Mouse (Mus musculus): ENCODE measurements around the gene Sox5. TPM values are rescaled to one million over a fixed set of nuclear protein-coding genes. Genes with fewer than 3 reads are reported as not detected.
"Not testable (repeated sequence)": the region's sequence is repeated elsewhere in the genome, so short reads cannot be mapped to it uniquely, and the experiment has no call there.

Sox5 gene
- polyA plus RNA-seq, 1 experiment from 2014 or later: 34.3 TPM

DNA sequence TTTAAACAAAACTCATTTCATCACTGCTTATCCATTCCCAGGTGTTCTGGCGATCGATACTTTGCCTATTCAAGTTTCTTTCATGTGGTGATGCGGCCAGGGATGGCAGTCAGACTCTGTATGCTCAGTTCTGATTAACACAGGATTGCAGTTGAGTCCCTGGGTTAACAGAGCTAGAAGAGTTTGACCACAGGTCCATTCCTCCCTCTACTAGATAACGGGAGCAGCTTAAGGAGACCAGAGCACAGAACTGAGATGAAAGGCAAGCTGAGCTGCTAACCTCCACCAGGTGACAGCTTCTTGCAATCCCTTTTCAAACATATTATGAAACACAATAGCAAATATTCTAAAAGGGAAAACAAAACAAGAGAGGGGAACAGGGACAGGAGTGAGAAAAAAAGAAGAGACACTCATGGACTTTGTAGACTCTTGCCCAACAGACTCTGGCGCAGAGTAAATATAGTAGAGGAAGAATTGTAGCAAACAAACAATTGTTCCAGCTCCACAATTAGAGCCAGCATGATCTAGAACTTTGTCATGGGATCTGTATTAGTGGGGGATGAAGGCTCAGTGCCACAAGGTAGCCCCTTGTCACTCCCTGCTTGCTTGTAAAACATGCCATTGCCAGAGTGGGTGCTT lies 580.3 kb downstream of the Sox5 start:
- no peaks in the 10 kb centered on the region for H3K27me3 ChIP-seq (ENCODE audit: control insufficient read depth, insufficient read depth, low read length)
- H3K4me3 ChIP-seq (ENCODE audit: low read depth, low read length): no peak overlapping the region
- H3K9ac ChIP-seq (ENCODE audit: low read length): no peak overlapping the region
- 94% methylated on average over 5 of the region's 5 CpGs for WGBS
- no peaks in the 10 kb centered on the region for H3K9me3 ChIP-seq (ENCODE audit: control insufficient read depth, low read length)
- DNase-seq (ENCODE audit: low spot score) (no peak), ATAC-seq (ENCODE audit: insufficient read depth, low FRiP score, low TSS enrichment) (no peak)
- H3K4me2 ChIP-seq (ENCODE audit: low read depth): no peak overlapping the region
- H3K27ac ChIP-seq (ENCODE audit: low read depth, low read length): no peak overlapping the region
- no peaks in the 10 kb centered on the region for H3K36me3 ChIP-seq (ENCODE audit: control insufficient read depth, insufficient read depth, low read length)
- peaks cover 9% of the 10 kb centered on the region for H3K4me1 ChIP-seq (ENCODE audit: control insufficient read depth, insufficient read depth, low read length)

DNA sequence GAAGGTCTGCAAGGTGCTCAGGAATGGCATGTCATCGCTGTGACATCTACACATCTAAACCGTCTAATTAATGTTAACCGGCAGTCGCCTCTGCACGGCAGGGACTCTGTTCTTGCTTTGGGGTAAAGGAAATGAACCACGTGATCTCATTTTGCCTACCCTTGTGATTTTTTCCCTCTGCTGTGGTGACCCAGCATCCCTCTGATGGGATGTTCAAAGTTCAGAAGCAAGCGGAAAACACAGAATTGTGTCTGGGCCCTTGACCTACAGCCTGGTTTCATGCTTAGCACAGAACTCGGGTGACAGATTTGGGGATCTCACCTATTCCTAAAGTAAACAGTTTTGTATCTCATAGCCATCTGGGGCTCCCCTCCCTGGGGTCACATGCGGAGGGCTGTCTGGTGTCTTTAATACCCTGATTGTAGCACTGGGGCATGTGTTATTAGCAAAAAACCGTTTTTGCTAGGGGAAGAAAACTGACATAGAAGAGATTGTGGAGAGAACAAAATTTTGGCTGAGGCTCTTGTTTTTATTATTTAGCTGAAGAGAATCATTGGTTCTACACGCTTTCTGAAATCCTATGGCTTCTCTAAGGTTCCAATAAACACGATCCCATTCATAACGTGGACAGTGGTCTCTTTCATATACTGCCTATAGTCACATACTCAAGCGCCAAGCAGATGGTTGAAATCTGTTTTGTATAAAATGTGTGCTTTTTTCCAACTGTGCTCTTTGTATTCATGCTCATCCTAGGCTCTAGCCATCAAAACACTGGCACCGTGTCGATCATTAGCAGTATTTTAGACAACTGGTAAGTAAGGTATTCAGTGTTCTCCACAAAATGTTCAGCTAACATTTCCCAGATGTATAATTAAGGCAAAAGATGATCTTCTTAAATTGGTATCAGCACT lies 584.3 kb downstream of the Sox5 start:
- no peak overlapping the region for H3K27ac ChIP-seq (ENCODE audit: low read depth, low read length)
- no peaks in the 10 kb centered on the region for H3K36me3 ChIP-seq (ENCODE audit: control insufficient read depth, insufficient read depth, low read length)
- ATAC-seq (ENCODE audit: insufficient read depth, low FRiP score, low TSS enrichment) (no peak), DNase-seq (ENCODE audit: low spot score) (no peak)
- WGBS: 69% methylated on average over 16 of the region's 16 CpGs
- H3K4me1 ChIP-seq (ENCODE audit: control insufficient read depth, insufficient read depth, low read length): peaks cover 5% of the 10 kb centered on the region; the same call in 1 of the 2 replicates
- no peak overlapping the region for H3K4me3 ChIP-seq (ENCODE audit: low read depth, low read length)
- H3K9me3 ChIP-seq (ENCODE audit: control insufficient read depth, low read length): no peaks in the 10 kb centered on the region
- H3K27me3 ChIP-seq (ENCODE audit: control insufficient read depth, insufficient read depth, low read length): no peaks in the 10 kb centered on the region
- no peak overlapping the region for H3K9ac ChIP-seq (ENCODE audit: low read length)
- no peak overlapping the region for H3K4me2 ChIP-seq (ENCODE audit: low read depth)

DNA sequence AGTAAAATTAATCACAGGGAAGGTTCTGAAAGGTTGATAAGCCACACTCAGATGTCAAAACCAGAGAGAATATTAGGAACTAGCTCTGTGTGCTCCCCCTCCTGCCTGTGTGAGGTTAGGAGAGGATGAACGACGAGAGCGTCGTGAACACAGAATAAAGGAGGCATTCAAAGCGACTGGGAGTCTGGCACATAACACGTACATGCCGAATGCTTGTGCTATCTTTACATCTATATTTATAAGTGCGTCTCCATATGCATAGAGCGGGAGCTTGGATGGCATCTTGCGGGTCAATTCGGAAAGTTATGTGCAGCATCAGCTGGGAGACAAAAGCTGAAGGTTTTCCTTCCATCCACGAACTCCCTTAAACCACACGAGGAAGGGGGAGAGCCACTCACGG lies 585.8 kb downstream of the Sox5 start:
- H3K9ac ChIP-seq (ENCODE audit: low read length): no peak overlapping the region
- H3K4me2 ChIP-seq (ENCODE audit: low read depth): no peak overlapping the region
- 78% methylated on average over 14 of the region's 14 CpGs for WGBS
- peaks cover 3% of the 10 kb centered on the region; the same call in 1 of the 2 replicates for H3K9me3 ChIP-seq (ENCODE audit: control insufficient read depth, low read length)
- no peaks in the 10 kb centered on the region for H3K27me3 ChIP-seq (ENCODE audit: control insufficient read depth, insufficient read depth, low read length)
- H3K27ac ChIP-seq (ENCODE audit: low read depth, low read length): no peak overlapping the region
- DNase-seq (ENCODE audit: low spot score): no peak
- no peak overlapping the region for H3K4me3 ChIP-seq (ENCODE audit: low read depth, low read length)
- ATAC-seq (ENCODE audit: insufficient read depth, low FRiP score, low TSS enrichment): no peak
- H3K4me1 ChIP-seq (ENCODE audit: control insufficient read depth, insufficient read depth, low read length): peaks cover 5% of the 10 kb centered on the region; the same call in 1 of the 2 replicates
- H3K36me3 ChIP-seq (ENCODE audit: control insufficient read depth, insufficient read depth, low read length): no peaks in the 10 kb centered on the region

DNA sequence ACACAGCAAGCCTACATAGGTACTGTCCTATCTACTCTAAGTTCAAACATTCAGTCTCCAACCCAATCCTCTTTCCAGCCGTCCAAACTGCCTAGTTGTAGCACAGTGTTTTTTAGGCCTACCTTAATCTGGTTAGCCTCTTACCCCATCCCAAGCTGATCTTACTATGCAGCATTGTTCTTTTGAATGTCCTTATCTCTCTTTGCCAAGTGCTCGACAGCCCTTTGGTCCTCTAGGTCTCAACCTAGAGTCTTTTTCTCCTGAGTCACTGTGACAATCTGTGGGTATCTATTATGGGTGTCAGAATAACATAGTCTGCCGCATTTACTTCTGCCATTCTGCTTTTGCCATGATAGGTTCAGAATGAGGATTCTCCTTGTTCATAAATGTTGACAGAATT lies 598.7 kb downstream of the Sox5 start:
- DNase-seq (ENCODE audit: low spot score) (no peak), ATAC-seq (ENCODE audit: insufficient read depth, low FRiP score, low TSS enrichment) (no peak)
- Histone ChIP-seq H3K4me1 (ENCODE audit: control insufficient read depth, insufficient read depth, low read length) (peaks cover 3% of the 10 kb centered on the region; the same call in 1 of the 2 replicates), H3K27ac (ENCODE audit: low read depth, low read length) (no peak overlapping the region), H3K36me3 (ENCODE audit: control insufficient read depth, insufficient read depth, low read length) (no peaks in the 10 kb centered on the region), H3K27me3 (ENCODE audit: control insufficient read depth, insufficient read depth, low read length) (no peaks in the 10 kb centered on the region), H3K4me3 (ENCODE audit: low read depth, low read length) (no peak overlapping the region), H3K9me3 (ENCODE audit: control insufficient read depth, low read length) (no peaks in the 10 kb centered on the region), H3K9ac (ENCODE audit: low read length) (no peak overlapping the region), H3K4me2 (ENCODE audit: low read depth) (no peak overlapping the region)
- WGBS: 94% methylated on average over 3 of the region's 3 CpGs

DNA sequence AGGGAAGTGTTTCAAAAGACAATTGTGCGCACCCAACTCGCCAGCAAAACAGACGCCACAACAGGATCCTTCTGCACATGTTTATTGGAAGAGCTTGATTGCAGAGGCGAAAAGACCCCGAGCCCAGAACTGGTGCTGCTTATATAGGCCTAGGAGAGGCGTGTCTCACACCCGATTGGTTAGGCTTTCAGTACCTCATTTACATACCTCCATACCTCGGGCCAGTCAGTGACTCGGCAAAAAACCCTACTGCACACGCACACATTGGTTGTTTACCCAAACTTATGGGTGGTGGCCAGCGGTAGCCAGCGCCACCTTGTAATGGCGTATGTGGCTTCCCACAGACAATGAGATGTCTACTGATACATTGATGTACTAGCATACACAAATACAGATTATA lies 599.3 kb downstream of the Sox5 start:
- H3K9ac ChIP-seq (ENCODE audit: low read length); H3K4me2 ChIP-seq (ENCODE audit: low read depth); H3K4me1 ChIP-seq (ENCODE audit: control insufficient read depth, insufficient read depth, low read length); H3K27me3 ChIP-seq (ENCODE audit: control insufficient read depth, insufficient read depth, low read length); H3K9me3 ChIP-seq (ENCODE audit: control insufficient read depth, low read length); H3K4me3 ChIP-seq (ENCODE audit: low read depth, low read length); H3K27ac ChIP-seq (ENCODE audit: low read depth, low read length); H3K36me3 ChIP-seq (ENCODE audit: control insufficient read depth, insufficient read depth, low read length); ATAC-seq (ENCODE audit: insufficient read depth, low FRiP score, low TSS enrichment); DNase-seq (ENCODE audit: low spot score): not testable (repeated sequence)
- WGBS: 95% methylated on average over 13 of the region's 13 CpGs

DNA sequence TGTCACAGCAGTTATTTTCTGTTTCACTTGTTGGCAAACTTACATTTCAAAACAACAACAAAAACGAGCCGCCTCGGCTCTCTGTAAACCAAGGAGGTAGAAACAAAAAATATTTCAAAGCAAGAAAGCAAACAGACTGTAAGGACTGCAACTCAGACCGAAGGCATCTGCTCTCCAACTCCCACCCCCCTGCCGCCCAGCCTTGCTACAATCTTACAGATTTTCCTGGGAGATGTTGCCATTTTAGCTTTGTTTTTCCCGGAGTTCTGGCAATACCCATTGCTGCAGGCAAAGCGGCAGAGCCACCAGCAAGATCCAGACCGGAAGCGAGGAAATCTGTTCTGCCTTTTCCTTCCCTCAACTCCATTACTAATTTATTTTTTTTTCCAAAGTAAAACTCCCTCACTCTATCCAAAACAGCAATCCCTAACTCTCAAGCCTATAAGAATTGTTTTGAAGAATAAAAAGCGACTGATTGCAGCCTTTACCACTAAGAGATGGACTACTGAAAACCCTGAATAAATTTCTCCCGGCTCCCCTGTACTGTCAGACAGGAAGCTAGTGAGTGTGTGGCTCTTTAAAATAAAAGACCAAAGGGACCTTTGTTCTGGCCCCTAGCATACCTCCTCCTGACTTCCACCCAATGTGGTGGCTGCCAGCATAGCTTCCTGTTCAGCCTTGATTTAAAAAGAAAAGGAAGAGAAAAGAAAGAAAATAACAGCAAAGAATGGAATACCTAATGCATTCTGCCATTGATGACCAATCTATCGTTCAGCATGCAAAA lies 600.5 kb downstream of the Sox5 start:
- ATAC-seq (ENCODE audit: insufficient read depth, low FRiP score, low TSS enrichment) (no peak), DNase-seq (ENCODE audit: low spot score) (no peak)
- Histone ChIP-seq H3K9ac (ENCODE audit: low read length) (no peak overlapping the region), H3K4me3 (ENCODE audit: low read depth, low read length) (no peak overlapping the region), H3K27me3 (ENCODE audit: control insufficient read depth, insufficient read depth, low read length) (no peaks in the 10 kb centered on the region), H3K36me3 (ENCODE audit: control insufficient read depth, insufficient read depth, low read length) (no peaks in the 10 kb centered on the region), H3K9me3 (ENCODE audit: control insufficient read depth, low read length) (no peaks in the 10 kb centered on the region), H3K4me2 (ENCODE audit: low read depth) (no peak overlapping the region), H3K4me1 (ENCODE audit: control insufficient read depth, insufficient read depth, low read length) (peaks cover 3% of the 10 kb centered on the region; the same call in 1 of the 2 replicates), H3K27ac (ENCODE audit: low read depth, low read length) (0 out of 2 replicates have a peak overlapping the region, but pooled peaks have one; percentile 4)
- 51% methylated on average over 12 of the region's 12 CpGs for WGBS

DNA sequence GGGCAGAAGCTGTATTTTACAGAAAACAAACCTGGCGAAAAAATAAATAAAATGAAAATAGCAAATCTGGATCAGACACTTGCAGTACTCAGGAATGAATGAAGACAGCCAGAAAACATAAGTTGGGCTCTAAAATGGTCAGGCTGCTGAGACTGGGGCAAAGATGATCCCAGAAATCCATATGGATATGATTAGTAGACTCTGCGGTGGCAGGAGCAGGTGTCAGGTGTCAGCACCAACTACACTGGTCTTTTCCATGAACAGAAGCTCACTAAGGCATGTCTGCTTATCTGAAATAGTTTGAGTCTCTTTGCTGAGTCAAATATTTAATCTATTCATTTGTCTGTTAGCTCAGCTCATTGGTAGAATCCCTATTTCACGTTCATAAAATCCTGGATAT lies 602.7 kb downstream of the Sox5 start:
- 73% methylated on average over 3 of the region's 3 CpGs for WGBS
- H3K9ac ChIP-seq (ENCODE audit: low read length): no peak overlapping the region

DNA sequence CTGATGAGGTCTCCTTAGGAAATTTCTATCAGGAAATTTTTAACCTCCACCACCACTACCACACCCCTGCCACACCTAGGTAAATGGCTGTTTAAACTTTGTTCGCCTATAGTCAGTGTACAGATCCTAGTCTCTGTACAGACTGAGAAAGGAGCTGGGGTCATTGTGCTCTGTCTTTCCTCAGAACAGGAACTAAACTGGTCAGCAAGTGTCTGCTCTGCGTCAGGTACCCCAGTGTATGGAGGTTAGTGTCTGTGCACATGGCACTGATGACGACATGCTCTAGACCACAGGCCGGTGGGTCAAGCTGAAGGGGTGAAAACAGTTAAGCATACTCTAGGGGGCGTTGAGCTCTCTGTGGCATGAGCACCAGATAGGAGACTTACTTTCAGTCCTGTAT lies 605.1 kb downstream of the Sox5 start:
- Histone ChIP-seq H3K4me1 (ENCODE audit: control insufficient read depth, insufficient read depth, low read length) (peaks cover 7% of the 10 kb centered on the region; the same call in 1 of the 2 replicates), H3K27ac (ENCODE audit: low read depth, low read length) (no peak overlapping the region), H3K9ac (ENCODE audit: low read length) (no peak overlapping the region), H3K4me3 (ENCODE audit: low read depth, low read length) (no peak overlapping the region), H3K4me2 (ENCODE audit: low read depth) (no peak overlapping the region), H3K27me3 (ENCODE audit: control insufficient read depth, insufficient read depth, low read length) (no peaks in the 10 kb centered on the region), H3K36me3 (ENCODE audit: control insufficient read depth, insufficient read depth, low read length) (no peaks in the 10 kb centered on the region), H3K9me3 (ENCODE audit: control insufficient read depth, low read length) (no peaks in the 10 kb centered on the region)
- ATAC-seq (ENCODE audit: insufficient read depth, low FRiP score, low TSS enrichment): no peak
- DNase-seq (ENCODE audit: low spot score): no peak
- WGBS: 87% methylated on average over 5 of the region's 5 CpGs

More for the DNA sequence above, 602.7 kb downstream of the Sox5 start:
- ATAC-seq (ENCODE audit: insufficient read depth, low FRiP score, low TSS enrichment) (no peak), DNase-seq (ENCODE audit: low spot score) (no peak)
- Histone ChIP-seq H3K4me2 (ENCODE audit: low read depth) (no peak overlapping the region), H3K4me1 (ENCODE audit: control insufficient read depth, insufficient read depth, low read length) (peaks cover 4% of the 10 kb centered on the region; the same call in 1 of the 2 replicates), H3K36me3 (ENCODE audit: control insufficient read depth, insufficient read depth, low read length) (no peaks in the 10 kb centered on the region), H3K9me3 (ENCODE audit: control insufficient read depth, low read length) (no peaks in the 10 kb centered on the region), H3K27me3 (ENCODE audit: control insufficient read depth, insufficient read depth, low read length) (no peaks in the 10 kb centered on the region), H3K27ac (ENCODE audit: low read depth, low read length) (no peak overlapping the region), H3K4me3 (ENCODE audit: low read depth, low read length) (no peak overlapping the region)
